In the genomic region with DNA sequence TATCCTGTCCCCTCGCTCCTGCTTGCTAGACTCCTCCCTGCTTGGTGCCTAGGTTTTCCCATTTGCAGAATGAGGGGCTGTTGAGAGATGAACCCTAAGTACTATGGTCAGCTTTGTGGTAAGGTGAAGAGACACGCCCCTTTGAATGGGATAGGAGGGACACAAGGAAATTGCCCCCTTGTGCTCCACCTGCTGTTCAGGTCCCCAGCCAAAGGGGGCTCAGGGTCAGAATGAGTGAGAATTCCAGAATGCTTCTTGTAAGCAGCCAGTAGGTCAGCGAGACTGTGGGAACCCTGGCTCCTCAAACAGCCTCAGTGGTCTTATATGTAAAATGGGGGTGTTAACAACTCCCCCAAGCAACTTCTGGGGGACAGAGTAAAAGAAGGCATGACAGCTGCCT, we compare ENCODE assay signal across 31 mouse cellular contexts. TPM values are rescaled to one million over a fixed set of nuclear protein-coding genes. Genes with fewer than 3 reads are reported as not detected.
DNase-seq lines count a peak whose midpoint lies in the region; ATAC-seq and TF ChIP-seq lines count a peak whose summit lies in the region.
"Had no signal": no experiment of that assay in that cellular context is flagged by ENCODE, and none has a peak within 500 bp of the region (broad histone marks: within the 10 kb centered on the region; RNA-seq: fewer than 3 reads in every experiment).

No protein-coding gene starts in this region.

- peak overlapping the region; percentile 78 for H3K27ac ChIP-seq in layer of hippocampus, adult 2 months
- peak overlapping the region; percentile 48; the same call in 1 of the 2 replicates for H3K27ac ChIP-seq in hindbrain, embryonic 15.5 days (replicated peaks)
- H3K27ac ChIP-seq: embryonic facial prominence, embryonic 15.5 days; forebrain, embryonic 12.5 days; heart, adult 2 months; kidney, embryonic 15.5 days; liver, embryonic 14.5 days; neural tube, embryonic 12.5 days had no signal

- H3K4me3 ChIP-seq in layer of hippocampus, adult 2 months: no peak overlapping the region
- H3K4me3 ChIP-seq in E14TG2a.4 (replicated peaks; ENCODE audit: low read length): peak overlapping the region; percentile 4
- no peak overlapping the region for H3K4me3 ChIP-seq in hindbrain, embryonic 15.5 days
- H3K4me3 ChIP-seq: embryonic facial prominence, embryonic 10.5 days; embryonic facial prominence, embryonic 15.5 days; forebrain, embryonic 12.5 days; heart, adult 2 months; heart, embryonic 12.5 days; kidney, embryonic 15.5 days; midbrain, embryonic 15.5 days; neural tube, embryonic 12.5 days had no signal

- H3K27me3 ChIP-seq in E14TG2a.4 (ENCODE audit: insufficient read depth, low read length): peaks cover 27% of the 10 kb centered on the region
- peaks cover 24% of the 10 kb centered on the region for H3K27me3 ChIP-seq in hindbrain, embryonic 15.5 days
- H3K27me3 ChIP-seq: CH12.LX had no signal

- no peaks in the 10 kb centered on the region for H3K9me3 ChIP-seq in E14TG2a.4 (ENCODE audit: low read length)
- no peaks in the 10 kb centered on the region for H3K9me3 ChIP-seq in hindbrain, embryonic 15.5 days
- H3K9me3 ChIP-seq: embryonic facial prominence, embryonic 10.5 days; embryonic facial prominence, embryonic 15.5 days; forebrain, embryonic 12.5 days; heart, embryonic 12.5 days; kidney, embryonic 15.5 days; midbrain, embryonic 15.5 days; neural tube, embryonic 12.5 days had no signal

- no peak for ATAC-seq in hindbrain, embryonic 15.5 days (ENCODE audit: low FRiP score, low read depth)
- ATAC-seq: activated CD4-positive, CD25-positive, alpha-beta regulatory T cell, adult 4 months had no signal

- H3K9ac ChIP-seq in hindbrain, embryonic 15.5 days: no peak overlapping the region
- H3K9ac ChIP-seq: embryonic facial prominence, embryonic 15.5 days; forebrain, embryonic 12.5 days; forebrain, postnatal 0 days; heart, embryonic 12.5 days; kidney, embryonic 15.5 days; liver, embryonic 14.5 days; midbrain, embryonic 15.5 days; neural tube, embryonic 12.5 days had no signal

- peaks cover 95% of the 10 kb centered on the region for H3K4me1 ChIP-seq in E14TG2a.4 (replicated peaks; ENCODE audit: low read depth, low read length)
- peaks cover 59% of the 10 kb centered on the region for H3K4me1 ChIP-seq in hindbrain, embryonic 15.5 days (replicated peaks)

- peak; percentile 25 for DNase-seq in cerebellum, adult 11-12 months
- DNase-seq in cerebellum, adult 9-10 months: no peak
- DNase-seq in layer of hippocampus, adult 2 months (ENCODE audit: low spot score in 2 of 2): no peak
- no peak for DNase-seq in layer of hippocampus, adult 9-10 months (ENCODE audit: low spot score)
- DNase-seq in adrenal gland, adult 8-10 months: no peak
- DNase-seq: heart, adult 2 months; heart, postnatal 4 days; kidney, adult 18-20 months; kidney, postnatal 36 days; liver; lung, adult 2 months; lung, postnatal 10 days; right cerebral cortex, postnatal 4 days; thymus, postnatal 14 days had no signal

- WGBS in hindbrain, embryonic 15.5 days: 69% methylated on average over 3 of the region's 3 CpGs

- 0 out of 2 replicates have a peak, but pooled peaks have one; percentile 7 for TF ChIP-seq CTCF in layer of hippocampus, adult 2 months (conservative IDR thresholded peaks at IDR 0.05)
- TF ChIP-seq CTCF in E14TG2a.4 (conservative IDR thresholded peaks at IDR 0.05; ENCODE audit: low read length): no peak; the same call in 1 of the 2 replicates

- no peaks in the 10 kb centered on the region for H3K36me3 ChIP-seq in E14TG2a.4 (ENCODE audit: insufficient read depth, low read length)
- H3K36me3 ChIP-seq in hindbrain, embryonic 15.5 days: peaks cover 13% of the 10 kb centered on the region
- H3K36me3 ChIP-seq: embryonic facial prominence, embryonic 10.5 days; embryonic facial prominence, embryonic 15.5 days; heart, embryonic 12.5 days; kidney, embryonic 15.5 days had no signal

- no peak overlapping the region for H3K4me2 ChIP-seq in hindbrain, embryonic 15.5 days
- H3K4me2 ChIP-seq: embryonic facial prominence, embryonic 15.5 days; forebrain, embryonic 12.5 days; heart, embryonic 12.5 days; kidney, embryonic 15.5 days; midbrain, embryonic 15.5 days had no signal

RNA-seq across cellular contexts. Expression of a gene that starts 13.5 kb away (rescaled TPM):
- 10 to 100 TPM; 70.9 to 73.9 TPM for total RNA-seq in layer of hippocampus, adult 2 months (2021)
- 56.2 and 69.9 TPM in 2 replicates for polyA plus RNA-seq in hindbrain, embryonic 15.5 days (2015; fragmentation: Nextera tagmentation; extraction: Ambion mirVana)
- 10 to 100 TPM; 16.6 to 17.8 (median 17.3) TPM for total RNA-seq in adrenal gland, adult 8-10 months (2022)
- polyA plus RNA-seq: C2C12 had no signal

RNA-seq across cellular contexts. Expression of a gene that starts 49.6 kb away (rescaled TPM):
- 10 to 100 TPM; 91.9 to 96.6 TPM for total RNA-seq in layer of hippocampus, adult 2 months (2021)
- polyA plus RNA-seq in hindbrain, embryonic 15.5 days (2015; fragmentation: Nextera tagmentation; extraction: Ambion mirVana): 0.78 and 0.92 TPM in 2 replicates
- 10 to 100 TPM in 3 of 4 experiments, 1 to 10 TPM in 1; 7.0 to 15.2 (median 12.2) TPM for total RNA-seq in adrenal gland, adult 8-10 months (2022)
- total RNA-seq: gastrocnemius, adult 8-10 months; gastrocnemius, postnatal 4 days; heart, adult 2 months had no signal
- polyA plus RNA-seq: C2C12; heart, embryonic 12.5 days; heart, postnatal 0 days had no signal

RNA-seq across cellular contexts. Expression of a gene that starts 51.5 kb away (rescaled TPM):
- total RNA-seq in layer of hippocampus, adult 2 months (2021): not detected
- polyA plus RNA-seq in hindbrain, embryonic 15.5 days (2015; fragmentation: Nextera tagmentation; extraction: Ambion mirVana): 0.27 and 0.84 TPM in 2 replicates
- total RNA-seq in adrenal gland, adult 8-10 months (2022): under 1 TPM; 0.63 to 0.89 (median 0.66) TPM
- total RNA-seq: CH12.LX had no signal
- polyA plus RNA-seq: C2C12 had no signal

Comparison
In these comparisons a context has a peak if more than half of its experiments do, and no peak if none do; other contexts are left out.
1. RNA of a gene that starts 49.6 kb away (total RNA-seq): 91.9 to 96.6 TPM in layer of hippocampus, adult 2 months; 7.0 to 15.2 TPM in adrenal gland, adult 8-10 months; every median in the first group is over 4 times any median in the second.